Mouse (Mus musculus) ZHBTc4 (cell line): ENCODE results near the gene P2rx6.

Experiments
- DNase-seq: peaks from one replicate; pipeline ENCODE4 v3.0.0-alpha.2; 2011; ENCODE audit warnings: low read depth, low spot score

The P2rx6 gene

GRCm38 (mm10) chr16:17626269-17626555 lies 64.5 kb downstream of the P2rx6 start:
- no peak for DNase-seq
